Mouse (Mus musculus) stomach, embryonic 14.5 days (tissue): ENCODE measurements around the gene Kyat3. TPM values are rescaled to one million over a fixed set of nuclear protein-coding genes. Genes with fewer than 3 reads are reported as not detected.
A peak's percentile ranks its signal among the peaks of the same experiment; 100 is the strongest.

ENCODE experiments used
- ATAC-seq: fragments of 200-750 bp; cut with Nextera tagmentation; 2 replicates; pipeline ENCODE4 v1.8.0; 2017; ENCODE audit warnings: low read depth, moderate TSS enrichment; ENCODE audit not compliant: insufficient number of reproducible peaks, insufficient read depth, low FRiP score
- H3K27ac ChIP-seq: fragments of 300-500 bp; sonication (generic); 2 replicates; pipeline ENCODE4 v1.5.1; 2014; ENCODE audit warnings: mild to moderate bottlenecking, low read length, moderate library complexity, mixed read lengths
- H3K27me3 ChIP-seq: fragments of 300-500 bp; sonication (generic); 2 replicates; pipeline ENCODE4 v1.6.1; 2014; ENCODE audit warnings: low read length, control low read depth, mixed read lengths; ENCODE audit not compliant: control insufficient read depth, insufficient read depth
- H3K36me3 ChIP-seq: fragments of 300-500 bp; sonication (generic); 2 replicates; pipeline ENCODE4 v1.6.1; 2014; ENCODE audit warnings: mild to moderate bottlenecking, control low read depth, low read length, moderate library complexity, mixed read lengths; ENCODE audit not compliant: control insufficient read depth, insufficient read depth
- H3K4me1 ChIP-seq: fragments of 300-500 bp; sonication (generic); 2 replicates; pipeline ENCODE4 v1.6.1; 2014; ENCODE audit warnings: low read length, control low read depth, mixed read lengths; ENCODE audit not compliant: control insufficient read depth, insufficient read depth
- H3K4me2 ChIP-seq: fragments of 300-500 bp; sonication (generic); replicated peaks from 2 replicates; pipeline ENCODE4 v1.6.1; 2014; ENCODE audit warnings: low read depth, low read length, control low read depth
- H3K4me3 ChIP-seq: fragments of 300-500 bp; sonication (generic); 2 replicates; pipeline ENCODE4 v1.5.1; 2014; ENCODE audit warnings: low read depth, low read length, control low read depth
- H3K9ac ChIP-seq: fragments of 300-500 bp; sonication (generic); replicated peaks from 2 replicates; pipeline ENCODE4 v1.6.1; 2014; ENCODE audit warnings: low read depth, mild to moderate bottlenecking, control low read depth, low read length, moderate library complexity, mixed read lengths
- H3K9me3 ChIP-seq: fragments of 300-500 bp; sonication (generic); 2 replicates; pipeline ENCODE4 v1.6.1; 2016; ENCODE audit warnings: low read depth, low read length, control low read depth; ENCODE audit not compliant: control insufficient read depth
- WGBS: fragments of 180-500 bp; shearing (Covaris S2); extraction: QIAGEN DNeasy Blood & Tissue Kit; methylation state at CpG from one replicate; pipeline ENCODE4 v1.1.7; 2014; 5-methylcytosine and 5-hydroxymethylcytosine counted together
- polyA plus RNA-seq: library from polyadenylated mRNA; unstranded; fragments of >200 nt; fragmentation: Nextera tagmentation; extraction: Ambion mirVana; gene quantifications from 2 replicates; pipeline ENCODE4 v1.2.1, GENCODE M21; 2014

The Kyat3 gene
- polyA plus RNA-seq = 17.4 and 17.7 TPM in 2 replicates

GRCm38 (mm10) chr3:142700442-142701322 lies at the start of gene Kyat3:
Gene Kyat3, plus strand, starts transcription at chr3:142701051.
- no peaks in the 10 kb centered on the region for H3K36me3 ChIP-seq
- H3K9me3 ChIP-seq = no peaks in the 10 kb centered on the region
- peak within 1 kb of the TSS; percentile 57 for H3K4me3 ChIP-seq
- H3K4me1 ChIP-seq = 0 out of 2 replicates have a peak, but pooled peaks cover 3% of the 10 kb centered on the region
- under 1% methylated on average over 48 of the region's 48 CpGs for WGBS
- peak within 1 kb of the TSS; percentile 80 for H3K4me2 ChIP-seq
- no peaks in the 10 kb centered on the region for H3K27me3 ChIP-seq
- peak within 1 kb of the TSS; percentile 52 for H3K9ac ChIP-seq
- ATAC-seq = peak; percentile 100
- peak within 1 kb of the TSS; percentile 24; the same call in 1 of the 2 replicates for H3K27ac ChIP-seq

DNA sequence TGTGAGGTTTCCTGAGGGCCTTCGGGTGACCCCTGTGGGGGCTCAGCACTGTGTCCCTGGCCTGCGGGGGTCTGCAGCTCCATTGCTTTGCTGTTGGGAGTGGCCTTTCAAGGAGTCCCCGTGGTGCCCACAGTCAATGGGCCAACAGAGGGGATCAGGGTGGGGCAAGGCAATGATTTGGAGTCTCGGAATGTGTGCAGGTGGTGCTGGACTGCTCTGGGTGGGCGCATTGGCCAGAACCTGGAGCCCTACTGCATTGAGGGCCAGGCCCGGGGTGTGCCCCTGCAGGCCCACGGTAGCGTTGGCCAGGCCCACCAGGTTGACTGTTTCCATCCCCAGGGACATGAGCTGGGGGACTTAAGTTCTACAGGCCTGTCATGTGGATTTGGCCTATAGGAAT lies 36.1 kb upstream of the Kyat3 start:
- Histone ChIP-seq H3K4me2 (no peak overlapping the region), H3K9ac (no peak overlapping the region), H3K27me3 (no peaks in the 10 kb centered on the region), H3K9me3 (no peaks in the 10 kb centered on the region), H3K4me1 (no peaks in the 10 kb centered on the region), H3K27ac (no peak overlapping the region), H3K36me3 (no peaks in the 10 kb centered on the region), H3K4me3 (no peak overlapping the region)
- WGBS = 90% methylated on average over 8 of the region's 8 CpGs
- no peak for ATAC-seq

DNA sequence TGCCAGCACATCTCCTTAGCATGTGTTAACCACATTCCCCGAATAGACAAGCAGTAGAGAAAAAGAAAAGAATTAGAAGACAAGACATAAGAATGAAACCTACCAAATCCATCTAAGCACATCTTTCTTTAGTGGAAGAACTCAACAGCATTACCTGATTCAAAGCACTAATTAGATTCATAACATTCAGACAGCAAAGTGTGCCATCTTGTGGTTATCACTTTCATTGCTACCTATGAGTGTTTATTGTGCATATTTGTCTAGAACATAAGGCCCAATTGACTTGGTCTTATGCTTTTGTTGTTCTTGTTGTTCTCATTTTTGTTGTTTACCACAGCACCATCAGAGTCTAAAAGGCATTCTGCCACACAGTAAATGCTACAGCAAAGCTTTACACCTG lies 26.2 kb upstream of the Kyat3 start:
- Histone ChIP-seq H3K27ac (no peak overlapping the region), H3K27me3 (no peaks in the 10 kb centered on the region), H3K4me2 (no peak overlapping the region), H3K9ac (no peak overlapping the region), H3K9me3 (no peaks in the 10 kb centered on the region), H3K4me3 (no peak overlapping the region), H3K4me1 (no peaks in the 10 kb centered on the region), H3K36me3 (no peaks in the 10 kb centered on the region)
- ATAC-seq = no peak
- 74% methylated on average over 1 of the region's 1 CpGs for WGBS

DNA sequence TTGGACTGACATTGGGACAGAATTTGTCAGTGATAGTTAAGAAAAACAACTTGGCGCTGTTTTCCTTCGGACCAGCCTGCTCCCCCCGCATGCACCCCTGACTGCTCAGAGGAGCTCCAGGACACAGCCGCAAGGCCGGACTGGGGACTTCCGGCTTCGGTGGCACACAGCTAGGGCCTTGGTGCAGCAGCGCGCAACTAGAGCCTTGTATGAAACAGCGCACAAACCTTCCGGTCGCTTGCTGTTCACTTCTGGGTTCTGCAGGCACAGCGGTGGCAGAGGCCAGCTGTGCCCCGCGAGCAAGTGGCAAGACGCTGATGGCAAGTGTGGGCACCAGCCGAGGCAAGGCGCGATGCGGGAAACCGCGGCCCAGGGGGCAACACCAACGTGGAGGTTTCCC lies 12.9 kb upstream of the Kyat3 start:
- Histone ChIP-seq H3K9ac (no peak overlapping the region), H3K27ac (no peak overlapping the region), H3K4me3 (no peak overlapping the region), H3K4me2 (peak overlapping the region; percentile 22; the same call in 1 of the 2 replicates), H3K4me1 (no peaks in the 10 kb centered on the region), H3K9me3 (peaks cover 3% of the 10 kb centered on the region; the same call in 1 of the 2 replicates), H3K27me3 (no peaks in the 10 kb centered on the region), H3K36me3 (no peaks in the 10 kb centered on the region)
- WGBS = 75% methylated on average over 23 of the region's 23 CpGs
- ATAC-seq = peak; percentile 10; the same call in 1 of the 2 replicates

GRCm38 (mm10) chr3:142688353-142688752 lies 12.5 kb upstream of the Kyat3 start:
- Histone ChIP-seq H3K4me1 (no peaks in the 10 kb centered on the region), H3K4me3 (no peak overlapping the region), H3K9ac (no peak overlapping the region), H3K9me3 (peaks cover 3% of the 10 kb centered on the region; the same call in 1 of the 2 replicates), H3K27me3 (no peaks in the 10 kb centered on the region), H3K36me3 (no peaks in the 10 kb centered on the region), H3K4me2 (peak overlapping the region; percentile 22; the same call in 1 of the 2 replicates), H3K27ac (no peak overlapping the region)
- ATAC-seq = peak; percentile 49; the same call in 1 of the 2 replicates
- WGBS = 37% methylated on average over 13 of the region's 13 CpGs

DNA sequence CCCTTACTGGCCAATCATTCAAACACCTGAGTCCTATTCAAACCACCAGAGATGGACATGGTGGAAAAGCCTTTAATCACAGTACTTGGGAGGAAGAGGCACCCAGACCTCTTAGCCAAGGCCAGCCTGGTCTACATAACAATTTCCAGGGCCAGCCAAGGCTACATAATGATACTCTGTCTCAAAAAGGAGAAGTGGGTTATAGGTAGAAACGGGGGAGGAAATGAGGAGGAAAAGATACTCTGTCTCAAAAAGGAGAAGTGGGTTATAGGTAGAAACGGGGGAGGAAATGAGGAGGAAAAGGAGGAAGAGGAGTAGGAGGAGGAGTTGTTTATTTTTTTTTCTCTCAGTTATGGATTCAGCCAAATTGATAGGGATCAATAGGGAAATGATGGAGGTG lies 4.3 kb upstream of the Kyat3 start:
- Histone ChIP-seq H3K27me3 (no peaks in the 10 kb centered on the region), H3K9me3 (no peaks in the 10 kb centered on the region), H3K4me3 (no peak overlapping the region), H3K4me2 (no peak overlapping the region), H3K9ac (no peak overlapping the region), H3K36me3 (no peaks in the 10 kb centered on the region), H3K4me1 (no peaks in the 10 kb centered on the region), H3K27ac (no peak overlapping the region)
- no peak for ATAC-seq
- WGBS = 80% methylated on average over 2 of the region's 2 CpGs

- Histone ChIP-seq H3K9me3 (no peaks in the 10 kb centered on the region), H3K4me1 (0 out of 2 replicates have a peak, but pooled peaks cover 3% of the 10 kb centered on the region), H3K4me3 (peak overlapping the region; percentile 57), H3K9ac (0 out of 2 replicates have a peak overlapping the region, but pooled peaks have one; percentile 31), H3K4me2 (peak overlapping the region; percentile 80), H3K36me3 (no peaks in the 10 kb centered on the region), H3K27me3 (no peaks in the 10 kb centered on the region), H3K27ac (no peak overlapping the region)
- ATAC-seq = no peak
- 21% methylated on average over 15 of the region's 15 CpGs for WGBS
Measured at GRCm38 (mm10) chr3:142701407-142701989, 647 bp downstream of the Kyat3 start.

DNA sequence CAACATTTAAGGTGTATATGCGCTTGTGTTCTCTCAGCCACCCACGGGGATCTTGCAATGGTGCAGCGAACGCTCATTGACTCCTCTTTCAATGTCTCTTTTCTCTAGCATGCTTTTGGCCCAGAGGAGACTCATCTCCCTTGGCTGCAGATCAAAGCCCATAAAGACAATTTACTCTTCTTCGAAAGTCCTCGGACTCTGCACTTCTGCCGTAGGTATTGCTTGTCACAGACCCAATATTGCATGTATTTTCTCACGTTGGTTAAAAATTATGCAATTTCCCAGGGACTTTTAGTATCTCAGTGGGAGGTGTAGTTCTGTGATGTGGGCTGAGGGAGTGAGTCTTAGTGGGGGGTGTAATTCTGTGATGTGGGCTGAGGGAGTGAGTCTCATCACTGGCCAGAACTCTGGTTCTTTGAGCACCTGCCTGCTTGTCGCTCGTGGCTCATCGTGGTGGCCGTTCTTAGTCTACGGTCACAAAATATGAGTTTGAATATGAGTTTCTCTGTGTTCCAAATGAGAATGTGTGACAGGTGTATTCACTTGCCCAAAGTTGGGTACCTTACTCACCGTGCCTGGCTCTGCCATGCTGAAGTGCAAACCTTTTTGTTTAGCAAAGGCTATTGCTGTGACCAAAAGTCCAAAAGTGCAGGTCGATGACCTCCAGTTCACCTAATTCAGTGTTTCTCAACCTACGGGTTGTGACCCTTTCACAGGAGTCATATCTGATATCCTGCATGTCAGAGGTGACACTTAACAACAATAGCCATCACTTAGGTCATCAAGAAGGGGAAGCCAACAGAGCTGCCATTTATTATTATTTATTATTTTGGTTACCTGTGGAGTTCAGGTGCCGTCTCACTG lies 6.0 kb downstream of the Kyat3 start:
- Histone ChIP-seq H3K27ac (no peak overlapping the region), H3K9me3 (no peaks in the 10 kb centered on the region), H3K27me3 (no peaks in the 10 kb centered on the region), H3K36me3 (no peaks in the 10 kb centered on the region), H3K9ac (no peak overlapping the region), H3K4me2 (no peak overlapping the region), H3K4me3 (no peak overlapping the region), H3K4me1 (no peaks in the 10 kb centered on the region)
- 90% methylated on average over 17 of the region's 17 CpGs for WGBS
- ATAC-seq = no peak
